Mouse (Mus musculus): ENCODE data around the gene Tmem189.
"Not testable (repeated sequence)": the region's sequence is repeated elsewhere in the genome, so short reads cannot be mapped to it uniquely, and the experiment has no call there.

Gene Tmem189

DNA sequence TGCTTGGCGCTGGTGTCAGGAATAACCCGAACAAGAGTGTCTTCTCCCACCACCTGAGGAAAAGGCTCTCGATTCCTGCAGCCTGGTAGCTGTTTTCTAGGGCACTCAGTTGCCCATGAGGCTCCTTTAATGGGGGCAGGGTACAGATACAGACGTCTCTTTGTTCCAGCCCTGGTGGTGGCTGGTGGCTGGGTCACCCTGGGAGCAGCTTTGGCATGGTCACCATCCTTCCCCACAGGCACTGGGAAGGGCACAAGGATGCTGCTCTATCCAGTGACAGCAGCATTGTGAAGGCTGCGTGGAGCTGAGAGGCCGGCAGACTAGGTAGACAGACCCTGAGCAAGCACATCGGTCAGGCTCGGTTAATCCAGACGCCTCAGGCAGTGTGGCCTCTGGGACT, 38.0 kb downstream of the Tmem189 start:
- DNase-seq (ENCODE audit: low spot score) = no peak

DNA sequence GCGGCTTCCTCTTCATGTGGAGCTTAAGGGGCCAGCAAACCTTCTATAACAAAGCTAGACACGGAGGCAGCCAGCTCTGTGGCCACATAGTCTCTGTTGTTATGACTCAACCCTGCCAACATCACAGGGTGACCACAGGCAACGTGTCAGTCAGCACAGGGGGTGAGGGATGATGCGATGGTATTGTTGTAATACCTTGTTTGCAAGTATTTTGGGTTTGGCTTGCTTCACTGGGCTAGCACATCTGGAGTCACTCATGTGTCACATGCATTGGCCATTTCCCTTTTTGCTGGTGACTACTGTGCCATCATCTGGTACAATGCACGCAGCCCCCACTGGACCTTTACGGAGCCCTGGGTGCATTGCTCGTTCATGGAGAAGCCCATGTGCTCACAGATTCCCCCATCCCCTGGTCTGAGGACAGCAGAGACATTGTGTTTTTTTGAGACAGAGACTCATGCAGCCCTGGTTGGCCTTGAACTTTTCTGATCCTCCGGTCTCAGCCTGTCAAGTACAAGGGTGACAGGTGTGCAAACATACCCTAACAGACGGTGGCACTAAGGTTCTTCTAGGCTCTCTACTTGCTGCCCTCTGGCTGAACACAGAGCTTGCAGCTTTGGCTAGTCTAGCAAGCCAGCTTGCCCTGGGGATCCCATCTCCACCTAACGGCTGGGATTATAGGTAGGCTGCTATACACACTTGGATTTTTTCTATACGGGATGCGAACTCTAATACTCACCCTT, 40.2 kb downstream of the Tmem189 start:
- no peak for DNase-seq (ENCODE audit: low spot score)

DNA sequence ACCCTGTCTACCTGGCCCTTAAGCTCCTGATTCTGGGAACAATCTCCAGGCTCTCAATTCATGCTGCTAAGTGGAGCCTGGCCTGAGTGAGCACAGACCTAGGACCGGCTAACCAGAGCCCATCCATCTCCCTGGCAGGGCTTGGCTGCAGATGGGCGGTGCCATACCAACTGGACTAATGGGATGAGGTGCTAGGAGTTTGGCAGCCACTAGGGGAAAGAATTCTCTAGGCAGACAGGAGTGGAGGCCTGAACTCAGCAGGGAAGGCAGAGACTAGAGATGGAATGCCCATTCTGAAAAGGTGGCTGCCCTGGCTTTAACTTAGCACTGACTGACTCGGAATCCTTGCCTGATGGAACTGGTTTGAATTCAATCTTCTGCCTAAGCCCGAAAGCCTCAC, 43.2 kb downstream of the Tmem189 start:
- DNase-seq (ENCODE audit: low spot score) = no peak

DNA sequence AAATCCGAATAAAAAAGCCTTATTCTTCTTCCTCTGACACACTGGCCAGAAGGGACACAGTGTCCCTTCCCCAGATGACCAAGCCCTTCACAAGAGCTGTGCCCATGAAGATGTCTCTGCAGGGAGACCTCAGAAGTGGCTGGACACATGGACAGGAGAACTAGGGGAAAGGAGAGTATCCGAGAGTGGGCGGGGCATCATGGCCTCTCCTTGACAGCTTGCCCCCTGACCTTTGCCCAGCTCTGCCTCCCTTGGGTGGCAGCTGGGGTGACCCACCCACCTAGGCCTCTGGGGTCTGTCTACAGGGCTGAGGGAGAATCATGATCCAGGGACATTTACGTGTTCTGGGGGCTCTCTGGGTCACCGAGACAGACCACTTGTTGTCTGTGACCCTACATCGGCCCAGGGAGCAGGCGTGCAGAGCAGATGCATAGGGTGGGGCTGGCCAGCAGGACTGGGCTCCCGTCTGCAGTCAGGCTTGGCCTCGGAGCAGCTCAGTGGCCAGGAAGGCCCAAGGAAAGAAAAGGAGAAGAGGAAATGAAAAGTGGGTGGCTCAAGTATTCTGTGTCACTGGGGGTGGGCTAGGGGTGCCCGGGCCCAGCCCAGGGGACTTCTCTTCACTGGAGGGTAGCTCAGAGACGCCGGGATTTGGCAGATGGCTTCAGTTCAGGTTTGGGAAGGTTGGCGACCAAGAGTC, 46.1 kb downstream of the Tmem189 start:
- not testable (repeated sequence) for DNase-seq (ENCODE audit: low spot score)

DNA sequence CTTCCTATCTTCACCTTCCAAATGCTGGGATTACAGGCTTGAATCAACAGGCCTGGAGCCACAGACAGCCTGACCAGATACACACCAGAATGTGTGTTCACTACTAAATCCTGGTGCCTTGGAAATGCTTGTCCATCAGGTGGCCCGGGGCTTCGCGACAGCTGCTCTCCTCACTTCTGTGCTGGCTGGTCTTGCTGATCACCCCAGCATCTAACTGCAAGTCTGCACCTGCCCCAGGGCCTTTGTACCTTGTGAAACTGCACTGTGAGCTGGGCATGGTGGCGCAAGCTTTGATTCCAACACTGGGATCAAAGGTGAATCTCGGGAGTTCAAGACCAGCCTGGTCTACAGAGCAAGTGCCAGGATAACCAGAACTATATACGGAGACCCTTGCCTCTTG, 47.5 kb downstream of the Tmem189 start:
- DNase-seq (ENCODE audit: low spot score) = no peak

DNA sequence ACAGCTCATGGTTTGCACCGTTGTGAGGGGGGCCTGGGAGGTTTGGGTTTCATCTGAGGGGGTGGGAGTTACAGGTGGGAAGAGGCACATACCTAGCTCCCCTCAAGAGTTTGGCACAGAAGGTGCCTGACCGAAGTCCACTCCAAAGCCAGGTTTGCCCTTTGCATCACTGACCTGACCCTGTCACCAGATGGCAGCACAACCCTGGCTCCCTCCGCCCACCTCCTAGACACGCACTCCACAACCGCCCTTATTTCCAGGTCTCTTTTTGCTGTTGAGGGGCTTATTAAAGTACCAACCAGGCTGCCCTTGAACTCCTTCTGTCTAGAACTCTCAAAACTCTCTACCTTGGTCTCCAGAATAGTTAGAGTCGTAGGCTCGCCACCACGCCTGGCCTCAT, 48.3 kb downstream of the Tmem189 start:
- DNase-seq (ENCODE audit: low spot score) = peak; percentile 72

DNA sequence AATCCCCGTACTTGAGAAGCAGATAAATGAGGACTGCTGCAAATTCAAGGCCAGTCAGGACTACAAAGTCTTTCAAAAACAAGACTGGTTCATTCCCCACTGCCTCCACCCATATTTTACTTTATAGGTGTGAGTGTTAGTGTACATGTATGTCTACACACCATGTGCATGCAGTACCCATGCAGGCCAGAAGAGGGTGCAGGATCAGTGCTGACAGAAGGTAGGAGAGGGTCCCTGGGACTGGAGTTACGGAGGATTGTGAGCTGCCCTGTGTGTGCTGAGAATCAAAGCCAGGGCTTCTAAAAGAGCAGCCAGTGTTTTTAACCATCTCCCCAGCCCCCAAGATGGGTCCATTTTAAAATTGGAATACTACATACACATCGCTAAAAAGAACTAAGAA, 49.3 kb downstream of the Tmem189 start:
- no peak for DNase-seq (ENCODE audit: low spot score)

DNA sequence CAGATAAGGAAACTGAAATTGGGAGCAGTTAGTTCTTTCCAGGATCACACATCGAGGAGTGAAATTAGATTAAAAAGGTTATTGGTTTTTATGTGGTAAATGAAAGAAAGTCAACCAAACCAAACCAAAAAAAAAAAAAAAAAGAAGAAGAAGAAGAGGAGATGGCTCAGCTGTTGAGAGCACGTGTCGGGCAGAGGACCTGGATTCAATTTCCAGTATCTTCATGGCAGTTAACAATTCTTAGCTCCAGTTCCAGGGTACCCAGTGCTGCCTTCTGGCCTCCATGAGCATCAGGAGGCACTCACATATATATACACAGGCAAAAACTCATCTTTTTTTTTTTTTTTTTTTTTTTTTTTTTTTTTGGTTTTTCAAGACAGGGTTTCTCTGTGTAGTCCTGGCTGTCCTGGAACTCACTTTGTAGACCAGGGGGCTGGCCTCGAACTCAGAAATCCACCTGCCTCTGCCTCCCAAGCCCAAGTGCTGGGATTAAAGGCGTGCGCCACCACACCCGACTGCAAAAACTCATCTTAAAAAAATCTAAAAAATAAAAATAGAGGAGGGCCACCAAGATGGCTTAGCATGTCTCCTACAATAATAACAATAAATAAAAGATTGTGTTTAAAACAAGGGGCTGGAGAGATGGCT, 54.6 kb downstream of the Tmem189 start:
- DNase-seq (ENCODE audit: low spot score) = no peak

DNA sequence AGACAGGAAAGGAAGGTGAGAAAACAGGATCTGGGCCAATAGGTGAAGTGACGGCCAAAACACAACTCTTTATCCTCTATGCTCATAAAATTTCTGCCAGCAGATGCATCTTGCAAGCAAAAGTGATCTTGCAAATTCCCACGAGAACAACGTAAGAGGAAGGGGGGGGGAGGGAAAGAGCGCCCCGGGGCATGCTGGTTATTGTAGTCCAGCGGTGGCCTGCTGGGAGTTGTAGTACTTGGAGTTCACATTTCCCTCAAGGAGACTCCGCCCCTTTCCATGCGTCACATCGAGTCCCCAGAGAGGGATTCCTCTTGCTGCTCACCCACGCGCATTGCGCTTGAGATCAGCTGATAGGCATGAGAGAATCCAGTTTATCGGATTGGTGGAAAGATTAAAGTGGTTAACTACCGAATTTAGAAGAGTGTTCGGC, 55.3 kb downstream of the Tmem189 start:
- peak; percentile 98 for DNase-seq (ENCODE audit: low spot score)

DNA sequence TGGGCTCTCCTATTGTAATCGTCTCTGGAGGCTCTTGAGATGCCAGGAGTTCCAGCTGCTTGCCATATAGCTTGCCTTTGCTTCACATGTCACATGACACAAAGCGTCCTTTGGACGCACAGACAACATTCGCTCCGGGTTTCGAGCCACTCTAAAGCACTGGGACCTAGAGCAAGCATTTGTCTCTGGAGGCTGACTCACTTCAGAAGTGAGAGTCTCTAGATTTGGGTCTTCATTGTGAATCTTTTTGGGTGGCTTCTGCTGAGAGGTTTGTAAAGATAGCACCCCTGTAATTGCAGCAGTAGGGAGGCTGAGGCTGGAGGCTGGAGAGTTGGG, 56.1 kb downstream of the Tmem189 start:
- no peak for DNase-seq (ENCODE audit: low spot score)

DNA sequence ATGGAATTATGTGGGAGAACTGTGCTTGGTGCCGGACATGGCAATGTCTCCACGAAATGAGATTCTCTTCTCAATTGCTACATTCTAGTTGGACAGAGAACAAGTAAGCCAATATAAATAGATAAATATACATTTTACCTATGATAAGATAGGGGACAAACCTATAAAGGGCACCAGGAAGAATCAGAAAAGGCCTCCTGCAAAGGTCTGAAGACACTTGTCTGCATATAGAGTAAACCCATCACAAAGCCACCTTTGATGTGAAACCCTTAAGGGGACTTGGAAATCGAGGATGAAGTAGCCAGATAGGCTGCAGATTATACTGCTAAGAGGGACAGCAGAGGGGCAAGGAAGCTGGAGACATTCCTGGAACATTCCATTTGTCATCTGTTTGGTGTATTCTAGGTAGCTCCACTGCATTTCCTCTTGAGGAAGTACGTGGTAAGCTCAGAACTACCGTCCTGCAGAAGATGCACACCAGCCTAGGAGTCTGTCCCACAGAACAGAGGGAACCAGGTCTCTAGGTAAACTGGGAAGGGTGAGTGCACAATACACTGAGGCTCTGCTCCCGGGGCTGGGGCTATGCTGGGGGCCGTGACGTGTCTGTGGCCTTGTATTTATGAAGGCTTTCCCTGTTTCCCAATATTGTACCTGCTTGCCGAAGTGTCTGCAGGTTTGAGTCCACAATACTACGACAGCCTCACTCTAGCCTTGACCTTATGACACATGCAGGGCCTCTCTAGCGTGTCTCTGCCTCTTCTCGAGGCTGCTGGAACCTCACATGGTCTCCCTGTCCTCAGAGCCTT, 56.7 kb downstream of the Tmem189 start:
- no peak for DNase-seq (ENCODE audit: low spot score)

DNA sequence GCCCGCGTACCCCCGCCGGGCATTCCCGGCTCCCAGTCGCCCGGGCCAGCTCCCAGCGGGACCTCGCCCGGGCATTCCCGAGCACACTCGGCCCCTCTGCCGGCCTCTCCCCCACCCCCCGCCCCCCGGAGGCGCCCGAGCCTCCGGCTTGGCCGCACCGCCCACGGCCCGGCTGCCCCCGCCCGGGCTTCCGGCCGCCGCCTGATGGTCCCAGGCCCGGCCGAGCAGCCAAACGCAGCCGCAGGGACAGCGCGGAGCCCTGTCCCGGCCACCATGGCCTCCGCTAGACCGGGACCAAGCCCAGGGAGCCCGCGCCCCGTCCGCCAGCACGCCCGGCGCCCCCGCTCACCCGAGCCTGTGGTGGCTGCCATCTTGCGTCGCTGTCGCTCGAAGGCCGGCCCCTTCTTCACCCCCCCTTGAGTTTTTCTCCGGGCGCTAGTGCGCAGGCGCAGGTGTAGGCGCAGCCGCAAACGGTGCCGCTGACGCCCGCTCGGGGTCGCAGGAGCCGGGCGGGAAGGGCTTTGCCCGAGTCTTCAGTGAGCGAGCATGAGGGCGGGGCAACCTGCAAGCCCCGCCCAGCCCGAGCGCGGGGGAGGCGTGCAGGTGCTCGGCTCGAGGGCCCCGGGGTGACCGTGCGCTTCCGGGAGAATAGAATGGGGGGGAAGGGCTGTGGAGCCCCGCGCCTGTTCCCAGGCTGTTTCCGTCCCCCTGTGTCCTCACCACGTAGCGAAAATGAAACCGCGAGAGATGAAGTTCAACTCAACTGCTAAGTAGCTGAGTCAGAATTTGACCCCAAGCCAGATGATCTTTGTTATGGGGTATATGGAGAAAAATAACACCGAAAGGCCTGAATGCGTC, 57.8 kb downstream of the Tmem189 start, which contains the start of gene Ube2v1:
TSS of gene Ube2v1 (minus strand) at position 505 of the 858 bp plus-strand sequence.
- peak; percentile 97 for DNase-seq (ENCODE audit: low spot score)

DNA sequence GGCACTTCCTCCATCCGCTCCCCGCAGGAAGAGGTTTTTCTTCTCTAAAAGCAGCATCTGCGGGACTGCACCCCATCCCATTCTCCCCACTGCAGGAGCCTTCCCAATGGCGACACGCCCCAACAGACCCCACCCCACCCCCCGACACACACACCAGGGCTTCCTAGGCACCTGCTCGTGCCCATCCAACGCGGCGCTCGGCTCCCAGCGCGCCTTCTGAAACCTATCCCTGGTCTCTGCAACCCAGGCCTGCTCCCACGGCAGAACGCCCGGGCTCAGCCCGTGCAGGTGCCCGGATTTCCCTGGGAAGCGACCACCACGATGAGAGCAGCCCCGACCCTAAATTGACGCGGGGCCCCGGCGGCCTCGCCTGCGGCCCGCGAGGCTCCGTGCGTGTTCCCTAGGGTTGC, 58.4 kb downstream of the Tmem189 start:
- DNase-seq (ENCODE audit: low spot score) = no peak

DNA sequence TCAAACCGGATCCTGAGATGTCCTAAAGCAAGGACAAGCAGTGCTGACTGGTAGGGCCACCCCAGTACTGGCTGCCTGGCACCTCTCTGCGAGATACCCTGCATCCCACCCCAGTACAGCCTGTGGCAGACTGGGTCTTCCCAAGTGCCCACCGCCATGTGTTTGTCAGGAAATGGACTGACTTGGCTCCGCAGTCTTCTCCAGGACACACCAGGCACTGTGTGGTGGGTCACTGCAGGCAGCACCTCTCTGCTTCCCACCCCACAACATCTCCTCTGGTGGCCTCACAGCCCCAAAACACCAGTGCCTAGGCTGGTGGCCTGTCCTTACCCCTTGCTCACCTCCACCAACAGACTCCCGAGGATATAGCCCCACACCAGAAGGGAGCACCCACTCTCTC, 59.2 kb downstream of the Tmem189 start:
- no peak for DNase-seq (ENCODE audit: low spot score)

DNA sequence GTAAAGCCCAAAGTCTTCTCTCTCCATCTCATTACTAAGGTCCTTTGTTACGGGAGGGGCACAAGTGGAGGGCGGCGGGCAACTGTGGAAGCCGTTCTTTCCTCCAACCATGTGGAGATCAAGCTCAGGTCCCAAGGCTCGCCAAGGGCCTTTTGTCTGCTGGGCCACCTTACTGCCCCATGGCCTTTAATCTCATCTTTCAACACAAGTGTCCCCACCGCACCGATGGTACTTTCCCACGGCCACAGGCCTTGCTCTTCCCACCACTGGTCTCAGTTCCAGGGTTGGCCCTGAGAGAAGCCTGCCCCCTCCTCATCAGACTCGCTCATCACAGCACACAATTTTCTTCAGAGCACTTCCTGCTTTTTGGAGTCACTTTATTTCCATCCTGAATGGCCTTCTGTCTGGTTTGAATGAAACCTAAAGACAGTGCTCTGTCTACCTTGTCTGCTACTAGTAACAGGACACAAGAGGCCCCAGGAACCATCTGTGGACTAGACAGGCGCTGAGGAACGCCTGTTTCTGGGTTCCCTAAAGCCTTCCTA, 59.9 kb downstream of the Tmem189 start:
- DNase-seq (ENCODE audit: low spot score) = no peak

DNA sequence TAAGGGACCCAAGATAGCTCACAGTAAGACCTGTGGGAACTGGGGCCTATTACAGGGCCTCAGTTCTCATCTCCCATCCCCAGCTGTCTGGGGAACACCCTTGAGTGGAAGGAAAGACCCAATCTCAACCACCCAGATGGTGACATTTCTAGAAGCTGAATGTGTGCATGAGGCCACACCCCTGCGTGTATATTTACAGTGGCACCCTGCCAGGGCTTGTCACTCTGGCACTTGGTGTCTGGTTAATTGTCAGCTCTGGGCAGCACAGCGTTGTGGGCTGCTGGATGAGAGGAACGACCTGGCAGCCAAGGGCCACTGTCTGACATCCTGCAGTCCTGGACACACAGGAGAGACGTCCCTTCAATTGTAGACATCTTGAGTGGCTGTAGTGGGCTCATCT, 60.8 kb downstream of the Tmem189 start:
- DNase-seq (ENCODE audit: low spot score) = peak; percentile 63

DNA sequence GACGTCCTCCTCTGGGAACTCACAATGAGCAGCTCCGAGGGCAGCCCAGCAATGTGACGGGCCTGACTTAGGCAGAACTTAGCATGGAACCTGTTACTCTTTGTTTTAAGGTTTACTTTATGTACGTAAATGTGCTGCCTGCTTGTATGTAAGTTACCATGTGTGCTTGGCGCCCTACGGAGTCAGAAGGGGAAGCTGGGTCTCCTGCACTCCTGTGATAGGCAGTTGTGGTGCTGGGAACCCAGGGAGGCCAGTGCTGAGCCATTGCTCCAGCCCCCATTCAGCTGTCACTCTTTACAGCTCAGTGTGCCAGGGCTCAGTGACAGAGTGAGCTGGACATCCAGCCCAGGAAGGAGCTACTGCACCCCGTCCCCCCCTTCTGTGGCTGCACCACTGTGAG, 62.6 kb downstream of the Tmem189 start:
- DNase-seq (ENCODE audit: low spot score) = no peak

DNA sequence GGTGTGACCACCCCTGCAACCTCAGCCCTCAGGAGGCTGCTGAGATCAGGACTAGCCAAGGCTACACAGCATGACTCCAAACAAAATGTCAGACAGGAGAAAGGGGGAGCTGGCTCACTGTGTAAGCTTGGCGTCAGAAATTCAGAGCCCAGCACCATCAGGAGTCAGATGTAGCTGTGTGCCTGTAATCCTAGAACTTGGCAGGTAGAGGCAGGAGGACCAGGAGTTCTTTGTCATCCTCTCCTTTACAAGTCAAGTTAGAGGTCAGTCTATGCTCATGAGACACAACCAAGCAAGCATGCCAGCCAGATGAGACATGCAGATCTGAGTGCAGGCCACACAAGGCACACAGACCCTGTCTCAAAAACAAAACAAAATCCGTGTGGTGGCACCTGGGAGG, 64.0 kb downstream of the Tmem189 start:
- no peak for DNase-seq (ENCODE audit: low spot score)

DNA sequence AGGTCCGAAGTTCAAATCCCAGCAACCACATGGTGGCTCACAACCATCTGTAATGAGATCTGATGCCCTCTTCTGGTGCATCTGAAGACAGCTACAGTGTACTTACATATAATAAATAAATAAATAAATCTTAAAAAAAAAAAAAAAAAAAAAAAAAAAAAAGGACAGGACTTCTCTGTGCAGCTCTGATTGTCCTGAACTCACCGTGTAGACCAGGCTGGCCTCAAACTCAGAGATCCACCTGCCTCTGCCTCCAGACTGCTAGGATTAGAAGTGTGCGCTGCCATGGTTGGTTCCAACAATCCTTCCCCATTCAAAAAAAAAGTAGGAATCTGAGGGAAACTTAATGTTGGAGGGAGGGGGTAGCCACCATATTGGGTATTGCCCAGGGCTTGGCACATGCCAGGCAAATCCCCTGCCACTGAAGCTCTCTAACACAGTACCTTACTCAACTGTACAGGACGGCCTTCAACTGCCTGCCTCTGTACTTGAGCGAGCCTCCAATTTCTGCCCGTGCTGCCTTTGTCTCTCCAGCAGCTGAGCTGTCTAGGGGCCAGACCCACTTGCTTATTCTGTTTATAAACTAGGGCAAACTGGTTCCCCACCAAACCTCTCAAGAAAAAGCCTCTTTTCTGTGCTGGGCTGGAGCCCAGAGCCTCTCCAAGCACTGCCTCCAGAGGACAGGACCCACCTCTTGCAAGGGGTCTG, 65.1 kb downstream of the Tmem189 start:
- DNase-seq (ENCODE audit: low spot score) = no peak

DNA sequence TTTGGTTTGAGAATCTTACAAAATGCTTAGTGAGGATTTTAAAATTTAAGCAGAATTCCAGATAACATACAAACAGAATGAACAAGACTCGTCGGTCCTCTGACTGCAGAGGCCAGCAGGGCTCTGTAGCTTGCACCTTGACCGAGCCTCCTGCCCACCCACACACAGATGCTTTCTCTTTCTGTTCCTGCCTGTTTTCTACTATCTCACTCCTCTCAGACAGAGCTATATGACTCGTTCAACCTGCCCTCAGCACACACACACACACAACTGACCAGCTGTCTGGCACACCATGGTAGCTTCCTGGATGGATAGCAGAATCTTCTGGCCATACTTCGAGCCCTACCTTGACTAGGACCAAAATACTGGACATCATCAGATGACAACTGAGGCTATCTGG, 66.7 kb downstream of the Tmem189 start:
- DNase-seq (ENCODE audit: low spot score) = no peak

DNA sequence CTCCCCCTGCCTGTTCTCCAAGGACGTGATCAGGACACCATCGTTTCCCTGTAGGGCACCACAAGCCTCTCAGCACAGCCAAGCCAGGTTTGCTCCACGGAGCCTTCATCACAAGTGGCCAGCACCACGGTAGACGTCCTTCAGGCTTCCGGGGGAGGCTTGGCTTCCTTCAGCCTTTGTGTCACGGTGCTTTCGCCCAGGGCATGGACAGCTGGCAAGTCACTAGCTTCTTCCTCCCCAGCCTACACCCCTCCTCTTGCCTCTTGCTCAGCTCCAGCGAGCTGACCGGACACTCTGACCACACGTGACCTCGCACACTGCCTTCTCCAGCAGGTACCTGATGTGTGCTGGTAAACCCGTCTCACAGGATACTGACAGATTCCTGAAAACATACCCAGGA, 67.3 kb downstream of the Tmem189 start:
- no peak for DNase-seq (ENCODE audit: low spot score)

Data from lung, postnatal 25 days (tissue).